Mouse (Mus musculus) MEL (cell line): Measurements from ENCODE around the gene Tarbp2. TPM values are rescaled to one million over a fixed set of nuclear protein-coding genes. Genes with fewer than 3 reads are reported as not detected.

Experiments used
- DNase-seq: peaks from one replicate; pipeline ENCODE4 v3.0.0; 2011; ENCODE audit warnings: low read depth, low spot score
- H3K27ac ChIP-seq: 2 replicates; pipeline ENCODE4 v1.5.1; 2012; ENCODE audit warnings: low read depth, mild to moderate bottlenecking, control low read depth, low read length, moderate library complexity; ENCODE audit not compliant: control insufficient read depth
- H3K27me3 ChIP-seq, 2 experiments: fragments of 150-350 bp in 1 of 2; sonication (generic) in 1 of 2; 2 replicates each; pipeline ENCODE4 v1.6.1; 2012; ENCODE audit warnings: low read length in 2 of 2, mild to moderate bottlenecking in 2 of 2, improper control_type of control experiment in 1 of 2, moderate library complexity in 1 of 2; ENCODE audit not compliant: insufficient read depth in 2 of 2, control insufficient read depth in 1 of 2
- H3K36me3 ChIP-seq, 2 experiments: 2 replicates each; pipeline ENCODE4 v1.6.1; 2012 to 2014; ENCODE audit warnings: low read length in 2 of 2, improper control_type of control experiment in 1 of 2, inconsistent platforms in 1 of 2, mild to moderate bottlenecking in 1 of 2; ENCODE audit not compliant: insufficient read depth in 2 of 2, control insufficient read depth in 1 of 2
- H3K4me1 ChIP-seq, 2 experiments: fragments of 150-350 bp in 1 of 2; sonication (generic) in 1 of 2; 2 replicates each; pipeline ENCODE4 v1.6.1; 2012; ENCODE audit warnings: low read length in 2 of 2, improper control_type of control experiment in 1 of 2, mild to moderate bottlenecking in 1 of 2; ENCODE audit not compliant: insufficient read depth in 2 of 2, control insufficient read depth in 1 of 2
- H3K4me3 ChIP-seq, 2 experiments: fragments of 150-350 bp in 1 of 2; sonication (generic) in 1 of 2; 2 replicates each; pipeline ENCODE4 v1.5.1; 2012; ENCODE audit warnings: low read depth in 2 of 2, low read length in 2 of 2, mild to moderate bottlenecking in 2 of 2, moderate library complexity in 2 of 2, control low read depth in 1 of 2, improper control_type of control experiment in 1 of 2; ENCODE audit not compliant: control insufficient read depth in 1 of 2, insufficient read depth in 1 of 2
- H3K79me2 ChIP-seq: 2 replicates; pipeline ENCODE4 v1.6.1; 2012; ENCODE audit warnings: mild to moderate bottlenecking, low read length, moderate library complexity; ENCODE audit not compliant: control insufficient read depth, poor library complexity, insufficient read depth
- H3K9ac ChIP-seq: 2 replicates; pipeline ENCODE4 v1.6.1; 2012; ENCODE audit warnings: low read depth, mild to moderate bottlenecking, control low read depth, low read length, moderate library complexity; ENCODE audit not compliant: control insufficient read depth, poor library complexity, severe bottlenecking
- H3K9me3 ChIP-seq: fragments of 150-350 bp; sonication (generic); replicated peaks from 2 replicates; pipeline ENCODE4 v1.6.1; 2012; ENCODE audit warnings: mild to moderate bottlenecking, low read length, improper control_type of control experiment, moderate library complexity; ENCODE audit not compliant: insufficient read depth
- CHD2 ChIP-seq: IDR thresholded peaks from 2 replicates; pipeline ENCODE4 v1.6.1; 2011; ENCODE audit warnings: low read length, improper control_type of control experiment
- E2F4 ChIP-seq: IDR thresholded peaks from 2 replicates; pipeline ENCODE4 v1.6.1; 2011; ENCODE audit warnings: low read depth, low read length, improper control_type of control experiment, borderline replicate concordance
- EP300 ChIP-seq, 2 experiments: IDR thresholded peaks; 2 replicates each; pipeline ENCODE4 v1.6.1; 2011; ENCODE audit warnings: improper control_type of control experiment in 2 of 2, low read length in 2 of 2, low read depth in 1 of 2, mild to moderate bottlenecking in 1 of 2
- GABPA ChIP-seq: IDR thresholded peaks from 2 replicates; pipeline ENCODE4 v1.6.1; 2012; ENCODE audit warnings: low read depth, mild to moderate bottlenecking, inconsistent platforms, low read length, improper control_type of control experiment, moderate library complexity
- JUND ChIP-seq: IDR thresholded peaks from 2 replicates; pipeline ENCODE4 v1.6.1; 2011; ENCODE audit warnings: low read depth, mild to moderate bottlenecking, improper control_type of control experiment, low read length
- KAT2A ChIP-seq: conservative IDR thresholded peaks from 2 replicates; pipeline ENCODE4 v1.6.1; 2012; ENCODE audit warnings: low read depth, low read length, improper control_type of control experiment, inconsistent platforms
- MAFK ChIP-seq: IDR thresholded peaks from 2 replicates; pipeline ENCODE4 v1.6.1; 2011; ENCODE audit warnings: low read depth, mild to moderate bottlenecking, low read length, improper control_type of control experiment, borderline replicate concordance
- MEF2A ChIP-seq: IDR thresholded peaks from 2 replicates; pipeline ENCODE4 v1.6.1; 2014; ENCODE audit warnings: low read depth, mild to moderate bottlenecking, inconsistent platforms, low read length, improper control_type of control experiment; ENCODE audit not compliant: poor library complexity, insufficient replicate concordance, severe bottlenecking; ENCODE audit errors: extremely low read depth
- MXI1 ChIP-seq: IDR thresholded peaks from 2 replicates; pipeline ENCODE4 v1.6.1; 2011; ENCODE audit warnings: mild to moderate bottlenecking, low read depth, low read length, improper control_type of control experiment
- POLR2A ChIP-seq, 2 experiments: IDR thresholded peaks; 2 replicates each; pipeline ENCODE4 v1.6.1; 2011 to 2012; ENCODE audit warnings: low read length in 2 of 2, mild to moderate bottlenecking in 2 of 2, control low read depth in 1 of 2, improper control_type of control experiment in 1 of 2, low read depth in 1 of 2, moderate library complexity in 1 of 2; ENCODE audit not compliant: control insufficient read depth in 1 of 2, insufficient read depth in 1 of 2, poor library complexity in 1 of 2
- POLR2AphosphoS5 ChIP-seq: IDR thresholded peaks from 2 replicates; pipeline ENCODE4 v1.6.1; 2012; ENCODE audit warnings: low read depth, borderline replicate concordance, mild to moderate bottlenecking, inconsistent platforms, low read length, moderate library complexity, mixed read lengths
- SIN3A ChIP-seq: IDR thresholded peaks from 2 replicates; pipeline ENCODE4 v1.6.1; 2012; ENCODE audit warnings: low read length, improper control_type of control experiment, inconsistent platforms
- TAL1 ChIP-seq: IDR thresholded peaks from 2 replicates; pipeline ENCODE4 v1.6.1; 2012; ENCODE audit warnings: mild to moderate bottlenecking, inconsistent platforms, low read length, moderate library complexity, mixed read lengths
- UBTF ChIP-seq: IDR thresholded peaks from 2 replicates; pipeline ENCODE4 v1.6.1; 2012; ENCODE audit warnings: low read depth, mild to moderate bottlenecking, inconsistent platforms, low read length, improper control_type of control experiment, moderate library complexity, borderline replicate concordance; ENCODE audit not compliant: insufficient read depth
- USF1 ChIP-seq: IDR thresholded peaks from 2 replicates; pipeline ENCODE4 v1.6.1; 2014; ENCODE audit warnings: low read depth, mild to moderate bottlenecking, inconsistent platforms, low read length, improper control_type of control experiment, moderate library complexity
- USF2 ChIP-seq, 2 experiments: IDR thresholded peaks; 2 replicates each; pipeline ENCODE4 v1.6.1; 2011 to 2012; ENCODE audit warnings: improper control_type of control experiment in 2 of 2, low read length in 2 of 2, borderline replicate concordance in 1 of 2, inconsistent platforms in 1 of 2, low read depth in 1 of 2, mild to moderate bottlenecking in 1 of 2; ENCODE audit not compliant: insufficient read depth in 1 of 2
- ZC3H11A ChIP-seq: IDR thresholded peaks from 2 replicates; pipeline ENCODE4 v1.6.1; 2012; ENCODE audit warnings: low read depth, mild to moderate bottlenecking, inconsistent platforms, low read length, improper control_type of control experiment
- ZMIZ1 ChIP-seq: IDR thresholded peaks from 2 replicates; pipeline ENCODE4 v1.6.1; 2012; ENCODE audit warnings: low read depth, mild to moderate bottlenecking, inconsistent platforms, low read length, improper control_type of control experiment, moderate library complexity
- polyA plus RNA-seq, 2 experiments: library from polyadenylated mRNA; stranded (reverse) in 1 of 2; unstranded in 1 of 2; fragments of >175 nt in 1 of 2; fragments of >200 nt in 1 of 2; gene quantifications; 2 replicates each; pipeline versions ENCODE4 v1.2.1 to v1.2.4; 2012; ENCODE audit warnings: low replicate concordance in 2 of 2, low read depth in 1 of 2; ENCODE audit not compliant: insufficient read length in 2 of 2, insufficient read depth in 1 of 2, missing spikeins in 1 of 2
- total RNA-seq: library from RNA; depleted of rRNA; stranded (reverse); fragments of 300-350 nt; gene quantifications from 2 replicates; pipeline ENCODE4 v1.2.3, GENCODE M21; 2012

The Tarbp2 gene
- total and polyA plus RNA-seq, 3 experiments, result 155 to 182 TPM; not detected in 1

DNA sequence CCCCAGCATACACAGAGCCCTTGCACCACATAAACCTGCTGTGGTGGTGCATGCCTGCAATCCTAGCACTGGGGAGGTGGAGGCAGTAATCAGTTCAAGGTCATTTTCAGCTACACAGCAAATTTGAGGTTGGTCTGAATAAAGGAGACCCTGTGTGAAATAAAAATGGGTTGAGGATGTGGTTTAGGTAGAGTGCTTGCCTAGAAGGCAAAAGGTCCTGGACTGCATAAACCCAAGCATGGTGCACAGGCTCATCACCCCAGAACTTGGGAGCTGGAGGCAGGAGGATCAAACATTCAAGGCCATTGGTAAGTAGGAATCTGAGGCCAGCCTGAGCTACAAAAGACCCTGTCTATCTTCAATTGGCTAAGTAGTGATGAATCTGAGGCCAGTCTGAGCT lies 10.4 kb upstream of the Tarbp2 start:
- H3K4me1 ChIP-seq, result peaks cover 7 to 26% of the 10 kb centered on the region in 2 experiments
- DNase-seq, result no peak
- peaks cover 2 to 14% of the 10 kb centered on the region in 2 experiments; a peak in 3 of 4 replicates for H3K36me3 ChIP-seq
- no peak overlapping the region for H3K27ac ChIP-seq
- no peaks in the 10 kb centered on the region for H3K27me3 ChIP-seq
- TF ChIP-seq SIN3A (no peak), MAFK (no peak), POLR2AphosphoS5 (no peak), MEF2A (no peak), POLR2A (IDR thresholded peaks at IDR 0.05; ENCODE audit: control insufficient read depth in 1 of 2, insufficient read depth in 1 of 2, low read depth in 1 of 2, low read length in 2 of 2, poor library complexity in 1 of 2) (no peak; a peak in 1 of 4 replicates), TAL1 (no peak), EP300 (IDR thresholded peaks at IDR 0.05; ENCODE audit: low read depth in 1 of 2, low read length in 2 of 2) (no peak), ZMIZ1 (no peak), CHD2 (no peak), UBTF (no peak), E2F4 (no peak), GABPA (no peak)
- no peak overlapping the region for H3K4me3 ChIP-seq
- H3K9me3 ChIP-seq, result no peaks in the 10 kb centered on the region
- no peak overlapping the region for H3K9ac ChIP-seq
- H3K79me2 ChIP-seq, result no peaks in the 10 kb centered on the region

DNA sequence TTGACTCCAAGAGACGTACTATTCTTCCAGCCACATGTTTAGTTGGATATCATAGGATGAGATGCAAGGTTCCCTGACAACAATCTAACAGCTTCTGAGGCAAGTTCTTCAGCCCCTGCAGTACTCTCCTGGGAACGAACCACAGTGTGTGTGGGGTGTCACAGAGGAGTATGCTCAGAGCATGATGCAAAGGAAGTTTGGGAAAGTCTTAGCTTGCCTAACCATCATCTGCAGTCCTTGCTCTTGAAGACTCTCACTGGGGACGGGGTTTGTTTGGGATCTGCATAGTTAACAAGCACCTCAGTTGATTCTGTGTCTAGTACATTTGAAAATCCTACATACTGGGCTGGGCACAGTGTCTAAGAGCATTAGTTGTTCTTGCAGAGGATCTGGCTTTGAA lies 9.7 kb upstream of the Tarbp2 start:
- Histone ChIP-seq H3K4me1 (peaks cover 7 to 26% of the 10 kb centered on the region in 2 experiments), H3K9ac (no peak overlapping the region), H3K27me3 (no peaks in the 10 kb centered on the region), H3K27ac (no peak overlapping the region), H3K4me3 (no peak overlapping the region), H3K79me2 (no peaks in the 10 kb centered on the region), H3K9me3 (no peaks in the 10 kb centered on the region)
- TF ChIP-seq ZC3H11A, result no peak
- TF ChIP-seq USF1, result no peak
- TF ChIP-seq USF2 (IDR thresholded peaks at IDR 0.05; ENCODE audit: borderline replicate concordance in 1 of 2, insufficient read depth in 1 of 2, low read depth in 1 of 2, low read length in 2 of 2), result no peak
- no peak for TF ChIP-seq KAT2A
- TF ChIP-seq MXI1, result no peak
- no peak for TF ChIP-seq JUND
- TF ChIP-seq, all 39 proteins: peak for 0
- DNase-seq, result no peak
- peaks cover 2 to 14% of the 10 kb centered on the region in 2 experiments; a peak in 3 of 4 replicates for H3K36me3 ChIP-seq
